Mouse (Mus musculus) duodenum, adult 2 months (tissue): ENCODE measurements around the gene Tac1. TPM values are rescaled to one million over a fixed set of nuclear protein-coding genes. Genes with fewer than 3 reads are reported as not detected.

Experiments
- polyA plus RNA-seq: library from polyadenylated mRNA; depleted of rRNA; stranded (reverse); fragments of >200 nt; gene quantifications from 2 replicates; pipeline ENCODE4 v1.2.3, GENCODE M21; 2012; ENCODE audit warnings: low replicate concordance; rRNA removed

Tac1 gene
- polyA plus RNA-seq, result 1.2 and 2.6 TPM in 2 replicates

GRCm38 (mm10) chr6:7554829-7555391 lies at the start of gene Tac1:
Gene Tac1 (plus strand): TSS chr6:7554879.

Other genes starting within 250 kb of the Tac1 start
- 7.6 and 12.5 TPM in 2 replicates for gene Asns, start 138.4 kb downstream of the Tac1 start, polyA plus RNA-seq